Comparison of ENCODE assay signal across 23 mouse cellular contexts in the genomic region with DNA sequence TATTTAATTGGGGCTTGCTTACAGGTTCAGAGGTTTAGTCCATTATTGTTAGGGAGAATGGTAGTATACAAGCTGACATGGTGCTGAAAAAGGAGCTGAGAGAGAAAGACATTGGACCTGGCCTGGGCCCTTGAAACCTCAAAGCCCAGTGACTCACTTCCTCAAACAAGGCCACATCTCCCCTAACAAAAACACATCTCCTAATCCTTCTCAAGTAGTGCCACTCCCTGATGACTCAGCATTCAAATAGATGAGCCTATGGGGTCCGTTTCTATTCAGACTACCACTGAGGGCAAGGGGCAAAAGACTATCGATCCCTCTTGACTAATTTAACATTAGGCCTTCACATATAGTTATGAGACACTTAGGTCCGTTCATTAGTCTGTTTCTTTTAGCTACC.
"Had no signal": no experiment of that assay in that cellular context is flagged by ENCODE, and none has a peak within 500 bp of the region (broad histone marks: within the 10 kb centered on the region; RNA-seq: fewer than 3 reads in every experiment).

No protein-coding gene starts in this region.

- H3K27ac ChIP-seq: limb, embryonic 12.5 days; limb, embryonic 15.5 days; liver, embryonic 12.5 days; liver, embryonic 15.5 days; lung, embryonic 15.5 days; midbrain, embryonic 10.5 days; midbrain, embryonic 13.5 days; stomach, postnatal 0 days had no signal

- H3K4me2 ChIP-seq: limb, embryonic 12.5 days; limb, embryonic 15.5 days; liver, embryonic 12.5 days; liver, embryonic 15.5 days; lung, embryonic 15.5 days; midbrain, embryonic 13.5 days had no signal

- H3K4me3 ChIP-seq: limb, embryonic 12.5 days; limb, embryonic 15.5 days; liver, embryonic 12.5 days; liver, embryonic 15.5 days; lung, embryonic 15.5 days; megakaryocyte, embryonic 14.5 days; midbrain, embryonic 10.5 days; midbrain, embryonic 13.5 days; myocyte had no signal

- H3K4me1 ChIP-seq: limb, embryonic 15.5 days; liver, embryonic 12.5 days; lung, embryonic 15.5 days; megakaryocyte, embryonic 14.5 days had no signal

- H3K36me3 ChIP-seq: limb, embryonic 12.5 days; limb, embryonic 15.5 days; liver, embryonic 12.5 days; liver, embryonic 15.5 days; lung, embryonic 15.5 days; midbrain, embryonic 10.5 days; midbrain, embryonic 13.5 days had no signal

- H3K9me3 ChIP-seq: limb, embryonic 12.5 days; limb, embryonic 15.5 days; liver, embryonic 12.5 days; liver, embryonic 15.5 days; lung, embryonic 15.5 days; midbrain, embryonic 10.5 days had no signal

- H3K27me3 ChIP-seq: limb, embryonic 12.5 days; limb, embryonic 15.5 days; liver, embryonic 12.5 days; liver, embryonic 15.5 days; lung, embryonic 15.5 days; midbrain, embryonic 13.5 days had no signal

- ATAC-seq: liver, embryonic 12.5 days; midbrain, embryonic 13.5 days; midbrain, embryonic 16.5 days had no signal

- DNase-seq: kidney, adult 9 months; kidney, postnatal 14 days; kidney, postnatal 4 days; left cerebral cortex, postnatal 4 days; lung, adult 18-20 months; lung, postnatal 10 days; lung, postnatal 36 days; right cerebral cortex, adult 18-20 months; right cerebral cortex, postnatal 14 days; thymus, adult 2 months; thymus, postnatal 14 days; thymus, postnatal 4 days had no signal

- H3K9ac ChIP-seq: limb, embryonic 12.5 days; limb, embryonic 15.5 days; liver, embryonic 12.5 days; liver, embryonic 15.5 days; lung, embryonic 15.5 days; midbrain, embryonic 13.5 days had no signal
